Mouse (Mus musculus): ENCODE results near the gene Dzip1. TPM values are rescaled to one million over a fixed set of nuclear protein-coding genes. Genes with fewer than 3 reads are reported as not detected.

The Dzip1 gene
- polyA plus RNA-seq, 1 experiment: 142 TPM

DNA sequence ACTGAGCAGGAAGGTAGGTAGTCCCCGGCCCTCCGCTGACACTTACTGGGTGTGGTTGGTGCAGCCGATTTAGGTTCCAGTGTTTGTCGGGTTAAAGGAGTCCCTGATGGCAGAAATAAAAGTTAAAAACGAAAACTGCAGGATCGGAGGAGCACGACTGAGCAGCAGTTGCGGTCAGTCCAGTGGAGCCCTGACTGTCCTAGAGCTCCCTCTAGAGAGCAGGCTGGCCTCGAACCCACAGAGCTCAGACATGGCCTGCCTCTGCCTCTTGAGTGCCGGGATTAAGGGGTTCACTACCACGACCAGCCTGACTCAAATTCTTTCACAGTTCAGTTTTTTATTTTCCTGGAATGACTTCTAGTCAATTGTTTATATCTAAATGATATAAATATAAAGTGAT, 25.3 kb downstream of the Dzip1 start:
- TF ChIP-seq POLR2A (IDR thresholded peaks at IDR 0.05; ENCODE audit: borderline replicate concordance, extremely low read depth, insufficient read depth, insufficient read length, poor library complexity, severe bottlenecking): no peak
- no peak for TF ChIP-seq CTCF (IDR thresholded peaks at IDR 0.05; ENCODE audit: borderline replicate concordance, extremely low read depth, insufficient read depth, insufficient read length)
- DNase-seq (ENCODE audit: low read depth): no peak

DNA sequence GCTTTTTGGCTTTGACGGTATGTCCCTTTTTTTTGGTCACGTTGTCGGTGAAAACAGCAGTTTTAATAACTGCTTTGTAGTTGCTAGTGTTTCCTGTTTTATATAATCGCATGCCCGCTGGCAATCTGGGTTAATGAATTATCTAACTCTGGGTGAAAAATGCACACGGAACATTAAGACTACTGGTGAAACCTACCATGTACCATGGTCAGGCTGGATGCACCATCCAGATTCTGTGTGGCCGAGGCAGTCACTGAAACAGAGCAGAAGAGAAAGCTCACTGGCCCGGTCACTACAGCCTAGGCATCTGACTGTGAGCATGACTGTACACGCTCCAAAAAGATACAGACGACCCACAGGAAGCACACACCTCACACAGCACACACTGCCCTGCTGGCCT, 29.6 kb downstream of the Dzip1 start:
- TF ChIP-seq CTCF (IDR thresholded peaks at IDR 0.05; ENCODE audit: borderline replicate concordance, extremely low read depth, insufficient read depth, insufficient read length): no peak
- no peak for TF ChIP-seq POLR2A (IDR thresholded peaks at IDR 0.05; ENCODE audit: borderline replicate concordance, extremely low read depth, insufficient read depth, insufficient read length, poor library complexity, severe bottlenecking)
- no peak for DNase-seq (ENCODE audit: low read depth)

DNA sequence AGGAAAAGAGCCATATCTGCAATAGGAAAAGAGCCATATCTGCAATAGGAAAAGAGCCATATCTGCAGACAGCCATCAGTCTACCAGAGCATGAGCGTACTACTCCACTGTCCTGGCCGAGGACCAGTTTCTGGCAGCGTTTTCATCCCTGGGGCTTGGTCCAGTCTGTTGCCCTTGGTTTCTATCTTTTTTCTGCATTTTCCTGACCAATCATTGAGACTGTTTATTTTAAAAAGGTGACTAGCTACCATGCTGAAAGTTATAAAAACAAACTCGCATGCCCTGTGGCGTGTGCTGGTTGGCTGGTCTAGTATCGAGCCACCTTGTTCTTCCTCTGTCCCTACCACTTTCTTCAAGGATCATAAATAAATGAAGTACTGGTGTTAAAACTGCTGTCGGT, 30.0 kb downstream of the Dzip1 start:
- no peak for TF ChIP-seq POLR2A (IDR thresholded peaks at IDR 0.05; ENCODE audit: borderline replicate concordance, extremely low read depth, insufficient read depth, insufficient read length, poor library complexity, severe bottlenecking)
- no peak for TF ChIP-seq CTCF (IDR thresholded peaks at IDR 0.05; ENCODE audit: borderline replicate concordance, extremely low read depth, insufficient read depth, insufficient read length)
- DNase-seq (ENCODE audit: low read depth): no peak

- DNase-seq (ENCODE audit: low read depth): peak; percentile 35
- TF ChIP-seq POLR2A (IDR thresholded peaks at IDR 0.05; ENCODE audit: borderline replicate concordance, extremely low read depth, insufficient read depth, insufficient read length, poor library complexity, severe bottlenecking): no peak
- no peak for TF ChIP-seq CTCF (IDR thresholded peaks at IDR 0.05; ENCODE audit: borderline replicate concordance, extremely low read depth, insufficient read depth, insufficient read length)
These were observed 35.2 kb downstream of the Dzip1 start for GRCm38 (mm10) chr14:118890101-118890500.

DNA sequence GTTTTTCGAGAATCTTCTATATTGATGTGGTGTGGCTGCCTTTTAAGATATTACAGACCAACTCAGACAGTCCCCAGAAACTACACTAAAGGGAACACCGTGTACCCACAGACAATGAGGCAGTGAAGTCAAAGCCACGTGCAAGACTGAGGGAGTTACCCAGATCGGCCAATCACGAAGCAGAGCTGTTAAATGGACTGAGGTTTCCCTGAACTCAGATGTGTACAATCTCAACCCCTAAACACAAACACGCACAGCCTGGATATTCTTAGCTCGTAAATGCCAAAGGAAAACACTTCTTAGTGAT, 41.1 kb downstream of the Dzip1 start:
- DNase-seq (ENCODE audit: low read depth): no peak
- TF ChIP-seq CTCF (IDR thresholded peaks at IDR 0.05; ENCODE audit: borderline replicate concordance, extremely low read depth, insufficient read depth, insufficient read length) (no peak), POLR2A (IDR thresholded peaks at IDR 0.05; ENCODE audit: borderline replicate concordance, extremely low read depth, insufficient read depth, insufficient read length, poor library complexity, severe bottlenecking) (no peak)

- DNase-seq (ENCODE audit: low read depth): no peak
- no peak for TF ChIP-seq CTCF (IDR thresholded peaks at IDR 0.05; ENCODE audit: borderline replicate concordance, extremely low read depth, insufficient read depth, insufficient read length)
- no peak for TF ChIP-seq POLR2A (IDR thresholded peaks at IDR 0.05; ENCODE audit: borderline replicate concordance, extremely low read depth, insufficient read depth, insufficient read length, poor library complexity, severe bottlenecking)
These were observed 41.7 kb downstream of the Dzip1 start for GRCm38 (mm10) chr14:118883344-118884249.

DNA sequence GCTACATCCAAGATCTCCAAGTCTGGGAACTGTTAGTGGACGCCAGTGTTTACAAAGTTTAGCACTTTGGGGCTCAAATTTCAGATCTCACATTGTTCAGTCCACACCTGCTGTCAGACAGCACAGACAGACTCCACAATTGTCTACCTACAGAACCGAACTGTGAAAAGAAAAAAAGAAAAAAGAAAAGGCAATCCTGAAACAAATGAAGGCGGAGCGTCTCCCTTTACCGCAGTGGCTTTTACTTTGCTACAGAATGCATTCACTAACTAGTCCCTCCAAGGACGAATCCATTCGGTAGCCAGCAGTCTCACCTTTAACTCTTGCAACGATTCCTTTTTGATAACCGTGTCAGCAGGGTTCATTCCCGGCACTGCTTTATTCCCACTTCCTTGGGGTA, 44.6 kb downstream of the Dzip1 start:
- TF ChIP-seq POLR2A (IDR thresholded peaks at IDR 0.05; ENCODE audit: borderline replicate concordance, extremely low read depth, insufficient read depth, insufficient read length, poor library complexity, severe bottlenecking) (no peak), CTCF (IDR thresholded peaks at IDR 0.05; ENCODE audit: borderline replicate concordance, extremely low read depth, insufficient read depth, insufficient read length) (no peak)
- no peak for DNase-seq (ENCODE audit: low read depth)

GRCm38 (mm10) chr14:118878346-118878910, 46.8 kb downstream of the Dzip1 start:
- TF ChIP-seq CTCF (IDR thresholded peaks at IDR 0.05; ENCODE audit: borderline replicate concordance, extremely low read depth, insufficient read depth, insufficient read length) (no peak), POLR2A (IDR thresholded peaks at IDR 0.05; ENCODE audit: borderline replicate concordance, extremely low read depth, insufficient read depth, insufficient read length, poor library complexity, severe bottlenecking) (no peak)
- no peak for DNase-seq (ENCODE audit: low read depth)

DNA sequence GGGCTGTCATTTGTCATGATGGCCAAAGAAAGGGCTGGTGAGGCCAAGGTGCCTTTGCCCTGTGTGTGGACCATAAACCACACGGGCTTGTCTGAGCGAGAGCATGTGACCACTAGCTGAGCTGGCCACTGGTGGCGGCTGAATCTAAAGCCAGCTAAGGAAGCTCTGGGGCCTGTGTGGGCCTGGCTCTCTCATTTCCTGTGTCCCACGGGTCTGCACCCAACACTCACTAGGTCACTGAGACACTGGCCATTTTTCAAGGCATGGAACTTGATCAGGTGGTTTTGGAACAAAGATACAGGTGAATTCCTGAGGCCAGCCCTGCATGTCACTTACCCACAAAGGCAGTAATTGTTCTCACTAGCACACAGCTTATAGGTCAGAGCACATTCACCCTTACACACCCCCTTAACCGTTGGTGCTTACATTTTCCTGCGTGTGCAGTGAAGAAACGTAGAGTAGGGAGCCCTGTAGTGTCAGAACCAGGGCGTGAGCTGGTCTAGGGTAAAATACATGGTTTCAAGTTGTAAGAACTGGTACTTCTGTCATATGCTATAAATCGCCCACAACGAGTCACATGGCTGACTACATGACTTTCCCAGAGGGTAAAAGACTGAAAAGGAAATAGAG, 50.4 kb downstream of the Dzip1 start:
- DNase-seq (ENCODE audit: low read depth): no peak
- TF ChIP-seq CTCF (IDR thresholded peaks at IDR 0.05; ENCODE audit: borderline replicate concordance, extremely low read depth, insufficient read depth, insufficient read length) (no peak), POLR2A (IDR thresholded peaks at IDR 0.05; ENCODE audit: borderline replicate concordance, extremely low read depth, insufficient read depth, insufficient read length, poor library complexity, severe bottlenecking) (no peak)

GRCm38 (mm10) chr14:118874126-118874525, 51.1 kb downstream of the Dzip1 start:
- TF ChIP-seq POLR2A (IDR thresholded peaks at IDR 0.05; ENCODE audit: borderline replicate concordance, extremely low read depth, insufficient read depth, insufficient read length, poor library complexity, severe bottlenecking) (no peak), CTCF (IDR thresholded peaks at IDR 0.05; ENCODE audit: borderline replicate concordance, extremely low read depth, insufficient read depth, insufficient read length) (no peak)
- DNase-seq (ENCODE audit: low read depth): no peak

- DNase-seq (ENCODE audit: low read depth): no peak
- no peak for TF ChIP-seq POLR2A (IDR thresholded peaks at IDR 0.05; ENCODE audit: borderline replicate concordance, extremely low read depth, insufficient read depth, insufficient read length, poor library complexity, severe bottlenecking)
- no peak for TF ChIP-seq CTCF (IDR thresholded peaks at IDR 0.05; ENCODE audit: borderline replicate concordance, extremely low read depth, insufficient read depth, insufficient read length)
These were observed 55.5 kb downstream of the Dzip1 start for GRCm38 (mm10) chr14:118869712-118870111.

All from brain, embryonic 14.5 days (tissue).